Mouse (Mus musculus) bone marrow, adult 2 months (tissue): ENCODE data around the gene Prss21.

ENCODE experiments used
- CTCF ChIP-seq: fragments of 200-500 bp; IDR thresholded peaks from 2 replicates; pipeline ENCODE4 v1.5.1; 2011; ENCODE audit warnings: low read length, control low read depth; ENCODE audit not compliant: control insufficient read depth, insufficient read depth
- POLR2A ChIP-seq: fragments of 200-500 bp; IDR thresholded peaks from 2 replicates; pipeline ENCODE4 v1.6.1; 2011; ENCODE audit warnings: low read depth, mild to moderate bottlenecking, control low read depth, low read length, borderline replicate concordance; ENCODE audit not compliant: control insufficient read depth

DNA sequence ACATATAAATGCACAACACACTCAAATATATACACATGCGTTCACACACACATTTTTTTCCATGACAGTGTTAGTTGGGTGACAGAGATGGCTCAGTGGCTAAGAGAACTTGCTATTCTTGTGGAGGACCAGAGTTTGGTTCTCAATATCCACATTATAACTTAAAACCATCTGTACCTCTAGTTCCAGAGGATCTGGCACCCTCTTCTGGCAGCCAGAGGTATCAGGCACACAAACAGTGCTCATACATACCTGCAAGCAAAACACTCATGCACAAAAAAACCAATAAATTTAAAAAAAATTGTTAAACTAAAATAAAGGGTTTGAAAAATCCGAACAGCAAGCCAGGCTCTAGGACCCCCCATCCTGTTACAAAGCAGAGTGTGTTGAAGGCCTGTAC lies 17.8 kb upstream of the Prss21 start:
- TF ChIP-seq CTCF (no peak), POLR2A (no peak)
